Mouse (Mus musculus) gastrocnemius, postnatal 10 days (tissue): ENCODE measurements around the gene Ndufaf4. TPM values are rescaled to one million over a fixed set of nuclear protein-coding genes. Genes with fewer than 3 reads are reported as not detected.

Experiments used
- total RNA-seq, 2 experiments: library from RNA; stranded (reverse); gene quantifications; 2 replicates each; pipeline ENCODE4 v1.2.3; 2021

Ndufaf4 gene
- total RNA-seq, 2 experiments from 2014 or later: 24.7 to 29.0 TPM

Other genes starting within 250 kb of the Ndufaf4 start
- under 1 TPM; 0.28 to 0.84 TPM for gene Klhl32, start 47.0 kb upstream of the Ndufaf4 start, total RNA-seq
- gene Gpr63, start 68.3 kb downstream of the Ndufaf4 start, total RNA-seq: 1 to 10 TPM; 1.6 to 3.2 TPM